Mouse (Mus musculus): ENCODE results near the gene Tbx10.
"Not testable (repeated sequence)": the region's sequence is repeated elsewhere in the genome, so short reads cannot be mapped to it uniquely, and the experiment has no call there.

The Tbx10 gene

GRCm38 (mm10) chr19:3992416-3992815 is at the start of gene Tbx10:
TSS of gene Tbx10 (plus strand) at chr19:3992752.
- DNase-seq (ENCODE audit: low read depth, low spot score): no peak

GRCm38 (mm10) chr19:3942986-3943735 is 49.4 kb upstream of the Tbx10 start:
- DNase-seq (ENCODE audit: low read depth, low spot score): no peak

- DNase-seq (ENCODE audit: low read depth, low spot score): no peak
These were observed 46.5 kb upstream of the Tbx10 start for GRCm38 (mm10) chr19:3945872-3946564.

- no peak for DNase-seq (ENCODE audit: low read depth, low spot score)
These were observed 45.8 kb upstream of the Tbx10 start for GRCm38 (mm10) chr19:3946715-3947114.

DNA sequence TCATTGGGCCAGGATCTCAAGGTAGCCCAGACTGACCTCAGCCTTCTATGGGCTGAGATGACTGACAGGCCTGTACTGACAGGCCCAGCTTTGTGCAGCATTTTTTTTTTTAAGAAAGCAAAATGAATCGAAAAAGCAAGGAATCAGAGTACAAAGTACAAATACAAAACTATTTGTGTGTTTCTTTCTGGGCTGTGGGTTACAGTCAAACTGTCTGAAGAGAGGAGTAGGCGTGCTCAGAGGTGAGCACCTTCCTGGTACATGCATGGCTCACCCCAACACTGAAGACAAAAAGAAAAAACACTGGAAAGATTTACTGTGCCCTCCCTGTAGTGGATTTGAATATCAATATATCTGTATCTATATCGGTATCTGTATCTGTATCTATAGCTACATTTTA is 44.7 kb upstream of the Tbx10 start:
- DNase-seq (ENCODE audit: low read depth, low spot score): no peak

- DNase-seq (ENCODE audit: low read depth, low spot score): no peak
These were observed 44.0 kb upstream of the Tbx10 start for GRCm38 (mm10) chr19:3948546-3948945.

DNA sequence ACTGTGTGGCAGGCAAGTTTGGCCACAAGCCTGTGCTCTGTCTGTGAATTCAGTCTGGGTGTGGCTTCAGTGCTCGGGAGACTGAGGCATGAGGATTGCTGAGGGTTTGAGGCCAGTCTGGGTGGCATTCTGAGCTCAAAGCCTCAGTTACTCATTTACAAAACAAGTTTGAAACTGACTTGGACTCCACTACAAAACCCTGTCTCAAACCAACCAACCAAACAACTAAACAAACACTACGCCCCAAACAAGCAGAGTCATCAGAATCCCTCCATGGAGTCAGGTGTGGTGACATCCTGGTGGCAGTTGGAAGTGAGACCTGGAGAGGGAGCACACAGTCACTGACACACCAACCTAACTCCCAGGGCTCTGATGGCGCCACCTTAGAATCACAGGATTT is 42.2 kb upstream of the Tbx10 start:
- DNase-seq (ENCODE audit: low read depth, low spot score): no peak

DNA sequence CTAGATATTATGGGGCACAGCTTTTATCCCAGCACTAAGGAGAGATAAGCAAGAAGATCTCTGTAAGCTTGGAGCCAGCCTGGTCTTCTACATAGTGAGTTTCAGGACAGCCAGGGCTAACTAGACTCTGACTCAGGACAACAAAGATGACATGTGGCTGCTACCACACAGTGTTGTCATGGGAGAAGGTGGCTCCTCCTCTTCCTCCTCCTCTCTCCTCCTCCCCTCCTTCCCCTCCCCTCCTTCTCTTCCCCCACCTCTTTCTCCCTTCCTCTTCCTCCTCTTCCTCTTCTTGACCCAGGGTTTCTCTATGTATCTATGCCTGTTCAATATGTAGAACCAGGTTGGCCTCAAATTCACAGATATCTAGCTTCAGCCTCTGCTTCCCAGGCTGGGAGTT is 41.1 kb upstream of the Tbx10 start:
- DNase-seq (ENCODE audit: low read depth, low spot score): no peak

DNA sequence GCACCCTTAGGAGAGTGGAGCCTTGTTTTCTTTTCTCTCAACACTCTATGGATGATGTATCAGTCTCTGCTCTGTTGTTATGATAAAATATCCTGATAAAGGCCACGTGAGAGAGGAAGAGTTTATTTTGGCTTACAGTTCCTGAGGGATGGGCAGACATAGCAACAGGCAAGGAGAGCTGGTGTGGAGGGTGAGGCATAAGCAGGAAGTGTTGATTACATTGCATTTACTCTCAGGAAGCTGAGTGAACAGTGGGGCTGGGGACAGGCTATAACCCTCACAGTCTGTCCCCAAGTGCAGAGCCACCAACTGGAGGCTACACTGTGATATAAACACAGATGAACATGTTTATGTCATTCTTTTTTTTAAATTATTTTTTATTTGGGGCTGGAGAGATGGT is 40.5 kb upstream of the Tbx10 start:
- no peak for DNase-seq (ENCODE audit: low read depth, low spot score)

- no peak for DNase-seq (ENCODE audit: low read depth, low spot score)
These were observed 37.5 kb upstream of the Tbx10 start for GRCm38 (mm10) chr19:3955033-3955432.

- no peak for DNase-seq (ENCODE audit: low read depth, low spot score)
These were observed 36.7 kb upstream of the Tbx10 start for GRCm38 (mm10) chr19:3955804-3956203.

DNA sequence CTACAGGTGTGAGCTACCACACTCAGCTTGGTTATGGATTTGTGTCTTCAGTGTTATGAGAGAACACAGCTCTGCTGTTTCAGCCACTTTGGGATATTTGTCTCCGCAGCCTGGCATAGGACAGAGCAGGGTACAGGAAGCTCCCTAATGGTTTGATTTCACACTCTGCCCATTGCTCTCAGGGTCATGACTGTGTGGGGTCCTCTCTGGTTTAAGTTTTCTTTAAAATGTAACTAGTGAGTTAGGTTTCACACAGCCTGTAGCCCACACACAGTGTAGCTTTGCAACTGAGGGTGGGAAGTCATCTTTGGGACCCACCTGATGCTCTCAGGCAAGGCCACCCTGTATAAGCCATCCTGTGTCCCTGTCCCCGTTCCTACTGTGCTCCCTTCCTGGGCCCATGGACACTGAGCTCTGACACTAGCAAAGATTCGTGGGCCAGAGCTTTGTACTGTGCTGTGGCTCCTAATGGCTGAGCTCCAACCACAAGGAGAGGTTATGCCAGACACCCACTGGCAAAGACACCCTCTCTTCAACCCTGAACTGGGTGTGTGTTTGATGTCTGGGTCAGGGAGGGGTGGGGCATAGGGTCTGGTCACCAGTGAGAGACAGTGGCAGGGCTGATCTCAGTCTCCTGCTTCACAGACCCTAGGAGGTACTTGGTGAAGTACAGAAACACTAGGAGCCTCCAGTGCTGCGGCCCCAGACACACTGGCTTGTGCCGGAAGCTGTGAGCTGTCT is 35.1 kb upstream of the Tbx10 start:
- not testable (repeated sequence) for DNase-seq (ENCODE audit: low read depth, low spot score)

GRCm38 (mm10) chr19:3958470-3958869 is 34.1 kb upstream of the Tbx10 start, which contains the start of gene Aldh3b3:
TSS of gene Aldh3b3 (plus strand) at chr19:3958645.
- no peak for DNase-seq (ENCODE audit: low read depth, low spot score)

GRCm38 (mm10) chr19:3959030-3959429 is 33.5 kb upstream of the Tbx10 start:
- no peak for DNase-seq (ENCODE audit: low read depth, low spot score)

GRCm38 (mm10) chr19:3960211-3960610 is 32.3 kb upstream of the Tbx10 start:
- no peak for DNase-seq (ENCODE audit: low read depth, low spot score)

GRCm38 (mm10) chr19:3961805-3962204 is 30.7 kb upstream of the Tbx10 start:
- not testable (repeated sequence) for DNase-seq (ENCODE audit: low read depth, low spot score)

- DNase-seq (ENCODE audit: low read depth, low spot score): no peak
These were observed 30.1 kb upstream of the Tbx10 start for GRCm38 (mm10) chr19:3962469-3962868.

DNA sequence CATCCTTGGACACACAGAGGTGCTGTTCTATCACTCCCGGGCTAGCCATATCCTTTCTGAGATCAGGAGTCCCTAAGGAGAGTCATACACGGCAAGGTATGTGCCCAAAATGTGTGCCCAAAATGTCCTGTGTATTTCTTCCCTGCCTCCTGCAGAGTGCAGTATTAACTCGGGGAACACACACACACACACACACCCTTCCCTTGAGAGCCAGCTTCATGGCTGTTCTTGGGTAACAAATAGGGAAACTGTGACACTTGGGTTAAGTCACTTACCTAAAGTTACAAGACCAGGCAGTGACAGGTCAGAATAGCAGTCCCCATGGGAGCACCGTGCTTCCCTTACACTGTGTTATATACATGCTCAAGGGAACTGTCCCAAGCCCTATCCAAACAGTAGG is 28.5 kb upstream of the Tbx10 start:
- no peak for DNase-seq (ENCODE audit: low read depth, low spot score)

DNA sequence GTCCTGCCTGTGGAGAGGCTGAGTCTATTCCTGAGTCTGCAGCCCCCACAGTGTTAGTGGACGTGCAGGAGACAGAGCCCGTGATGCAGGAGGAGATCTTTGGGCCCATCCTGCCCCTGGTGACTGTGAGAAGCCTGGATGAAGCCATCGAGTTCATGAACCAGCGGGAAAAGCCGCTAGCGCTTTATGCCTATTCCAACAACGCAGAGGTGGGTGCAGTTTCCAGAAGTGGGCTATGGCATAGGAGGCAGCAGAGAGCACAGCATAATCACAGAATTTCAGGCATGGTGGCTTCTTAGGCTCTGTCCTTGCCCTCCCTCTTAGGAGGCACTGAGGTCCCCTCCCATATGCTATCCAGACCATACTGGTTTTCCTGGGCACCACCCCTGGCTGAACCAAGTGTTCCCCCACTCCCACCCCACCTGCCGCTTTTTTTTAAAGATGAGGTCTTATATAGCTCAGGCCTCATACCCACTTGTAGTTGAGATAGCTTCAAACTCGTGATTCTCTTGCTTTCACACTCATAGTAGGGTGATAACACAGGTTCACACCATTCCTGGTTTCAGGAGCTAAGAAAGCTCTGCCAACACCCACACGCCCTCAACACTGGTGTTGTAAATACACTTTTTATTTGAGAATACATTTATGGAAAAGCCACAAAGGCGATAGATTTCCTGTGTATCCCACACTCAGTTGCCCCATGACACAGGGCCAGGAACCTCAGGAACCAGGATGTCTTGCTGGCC is 26.0 kb upstream of the Tbx10 start:
- no peak for DNase-seq (ENCODE audit: low read depth, low spot score)

DNA sequence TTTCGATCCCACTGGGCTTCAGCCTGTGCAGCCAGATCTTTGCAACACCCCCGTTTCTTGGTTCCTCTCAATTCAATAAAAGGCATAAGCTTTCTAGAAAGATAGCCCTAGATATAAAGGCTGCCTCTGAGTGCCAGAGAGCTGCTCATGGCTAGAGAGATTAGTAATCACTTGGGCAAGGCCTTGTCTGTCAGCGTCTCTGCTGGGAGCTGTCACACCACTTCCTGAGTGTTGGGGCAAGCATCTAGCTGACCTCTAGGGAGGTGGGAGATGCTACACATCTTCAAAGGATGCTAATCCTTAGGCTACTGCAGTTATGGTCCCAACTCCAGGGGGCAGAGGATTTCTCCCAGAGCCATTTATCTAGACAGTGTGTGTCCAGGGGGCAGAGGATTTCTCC is 25.3 kb upstream of the Tbx10 start:
- DNase-seq (ENCODE audit: low read depth, low spot score): no peak

GRCm38 (mm10) chr19:3972229-3972628 is 20.3 kb upstream of the Tbx10 start, which contains the start of gene Aldh3b2:
TSS of gene Aldh3b2 (plus strand) at chr19:3972328.
- DNase-seq (ENCODE audit: low read depth, low spot score): no peak

- not testable (repeated sequence) for DNase-seq (ENCODE audit: low read depth, low spot score)
These were observed 17.9 kb upstream of the Tbx10 start for GRCm38 (mm10) chr19:3974608-3975007.

Data from skeletal muscle tissue, adult 2 months (tissue).